Mouse (Mus musculus): Measurements from ENCODE around the gene Vamp1. TPM values are rescaled to one million over a fixed set of nuclear protein-coding genes. Genes with fewer than 3 reads are reported as not detected.

Gene Vamp1
- total RNA-seq, 1 experiment from 2014 or later = 7.7 TPM

Other genes with a start within 250 kb of the Vamp1 start
- gene Pianp, start 218.9 kb upstream of the Vamp1 start, total RNA-seq (2017) = not detected in 2 replicates
- gene Zfp384, start 206.4 kb upstream of the Vamp1 start, total RNA-seq (2017) = 29.0 and 29.2 TPM in 2 replicates
- 92.9 and 101 TPM in 2 replicates for gene Ing4, start 175.8 kb upstream of the Vamp1 start, total RNA-seq (2017)
- 7.6 and 7.8 TPM in 2 replicates for gene Acrbp, start 165.9 kb upstream of the Vamp1 start, total RNA-seq (2017)
- gene Lpar5, start 147.6 kb upstream of the Vamp1 start, total RNA-seq (2017) = 8.0 and 8.8 TPM in 2 replicates
- gene Chd4, start 119.6 kb upstream of the Vamp1 start, total RNA-seq (2017) = 499 and 599 TPM in 2 replicates
- 58.8 and 63.4 TPM in 2 replicates for gene Nop2, start 83.6 kb upstream of the Vamp1 start, total RNA-seq (2017)
- 13.3 and 14.2 TPM in 2 replicates for gene Iffo1, start 70.3 kb upstream of the Vamp1 start, total RNA-seq (2017)
- gene Gapdh, start 49.1 kb upstream of the Vamp1 start, total RNA-seq (2017) = 727 and 879 TPM in 2 replicates
- 199 and 281 TPM in 2 replicates for gene Ncapd2, start 23.9 kb upstream of the Vamp1 start, total RNA-seq (2017)
- 72.6 and 78.6 TPM in 2 replicates for gene Mrpl51, start 23.8 kb upstream of the Vamp1 start, total RNA-seq (2017)
- gene Tapbpl, start 16.3 kb downstream of the Vamp1 start, total RNA-seq (2017) = 23.1 and 29.7 TPM in 2 replicates
- 170 and 196 TPM in 2 replicates for gene Cd27, start 21.5 kb downstream of the Vamp1 start, total RNA-seq (2017)
- not detected in 2 replicates for gene Tuba3a, start 70.5 kb downstream of the Vamp1 start, total RNA-seq (2017)
- gene Ltbr, start 98.3 kb downstream of the Vamp1 start, total RNA-seq (2017) = 18.6 and 68.1 TPM in 2 replicates
- 0.79 and 1.1 TPM in 2 replicates for gene Scnn1a, start 105.1 kb downstream of the Vamp1 start, total RNA-seq (2017)
- gene Tnfrsf1a, start 133.8 kb downstream of the Vamp1 start, total RNA-seq (2017) = 27.6 and 47.9 TPM in 2 replicates
- 0.19 and 0.25 TPM in 2 replicates for gene Plekhg6, start 165.2 kb downstream of the Vamp1 start, total RNA-seq (2017)

Data from hematopoietic stem cell, adult 5-6 weeks (primary cell).